Mouse (Mus musculus): Measurements from ENCODE around the gene Tusc2. TPM values are rescaled to one million over a fixed set of nuclear protein-coding genes. Genes with fewer than 3 reads are reported as not detected.

The Tusc2 gene
- polyA plus RNA-seq, 1 experiment, result 23.5 TPM

DNA sequence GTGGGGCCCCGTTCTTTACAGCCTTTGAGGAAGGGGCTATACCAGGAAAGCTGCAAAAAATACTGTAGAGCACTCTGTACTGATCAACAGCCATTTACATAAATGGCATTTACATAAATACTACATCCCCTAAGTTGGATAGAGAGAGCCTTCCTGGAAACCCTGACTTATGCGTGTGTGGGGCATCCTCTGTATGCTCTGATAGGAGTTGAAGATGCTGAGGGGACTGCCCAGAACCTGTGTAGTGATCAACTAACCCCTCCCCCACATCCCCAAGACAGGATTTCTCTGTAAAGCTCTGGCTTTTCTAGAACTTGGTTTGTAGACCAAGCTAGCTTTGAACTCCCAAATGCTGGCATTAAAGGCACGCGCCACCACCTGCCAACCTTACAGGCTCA is 46.4 kb downstream of the Tusc2 start:
- Histone ChIP-seq H3K36me3 (ENCODE audit: control insufficient read depth, insufficient read depth, low read length, poor library complexity, severe bottlenecking) (0 out of 2 replicates have a peak, but pooled peaks cover 2% of the 10 kb centered on the region), H3K9me3 (replicated peaks; ENCODE audit: control insufficient read depth, insufficient read depth, low read length, poor library complexity, severe bottlenecking) (no peaks in the 10 kb centered on the region), H3K9ac (ENCODE audit: low read depth, poor library complexity, severe bottlenecking) (0 out of 2 replicates have a peak overlapping the region, but pooled peaks have one; percentile 15), H3K27me3 (ENCODE audit: control insufficient read depth, insufficient read depth, low read length, poor library complexity, severe bottlenecking) (no peaks in the 10 kb centered on the region), H3K27ac (ENCODE audit: insufficient read depth, low read length) (no peak overlapping the region), H3K4me1 (ENCODE audit: control insufficient read depth, insufficient read depth, low read length) (peaks cover 12% of the 10 kb centered on the region), H3K4me3 (ENCODE audit: low read depth, low read length) (no peak overlapping the region)
- TF ChIP-seq CTCF (IDR thresholded peaks at IDR 0.05; ENCODE audit: low read depth, low read length), result no peak
- no peak for TF ChIP-seq EP300 (IDR thresholded peaks at IDR 0.05; ENCODE audit: insufficient read depth, low read depth, low read length)
- no peak for TF ChIP-seq POLR2A (IDR thresholded peaks at IDR 0.05; ENCODE audit: insufficient read depth, low read length)

DNA sequence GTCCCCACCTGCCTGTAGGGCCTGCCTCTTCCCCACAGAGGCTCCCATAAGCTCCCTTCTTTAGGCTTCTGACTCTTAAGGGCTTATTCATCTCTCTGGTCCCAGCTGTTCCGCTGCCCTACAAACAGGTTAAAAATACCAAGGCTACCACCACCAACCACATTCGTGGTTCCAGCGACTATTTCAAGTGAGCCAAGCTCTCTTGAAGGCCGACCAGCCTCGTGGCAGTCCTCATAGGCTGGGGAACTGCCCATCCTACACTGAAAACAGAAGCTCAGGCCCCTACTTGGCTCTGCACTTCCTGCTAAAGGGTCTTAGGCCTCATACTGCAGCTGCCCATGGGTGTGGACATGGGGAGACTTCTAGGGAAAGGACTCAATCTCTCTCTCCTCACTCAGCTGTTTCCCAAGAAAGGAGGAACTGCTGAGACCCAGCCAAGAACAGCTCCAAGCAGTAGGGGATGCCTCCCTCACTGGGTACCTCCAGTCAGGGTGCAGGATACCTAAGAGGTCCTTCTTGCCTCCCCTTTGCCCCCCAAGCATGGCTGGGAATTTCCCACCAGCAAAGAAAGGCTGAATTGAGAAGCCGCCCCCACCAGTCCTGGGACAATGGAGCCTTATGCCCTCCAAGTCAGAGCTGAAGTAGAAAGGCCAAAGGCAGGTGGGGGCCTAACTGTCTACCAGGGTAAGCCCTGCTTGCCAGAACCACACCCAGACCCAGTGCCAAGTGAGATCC is 48.6 kb downstream of the Tusc2 start:
- Histone ChIP-seq H3K27me3 (ENCODE audit: control insufficient read depth, insufficient read depth, low read length, poor library complexity, severe bottlenecking) (no peaks in the 10 kb centered on the region), H3K36me3 (ENCODE audit: control insufficient read depth, insufficient read depth, low read length, poor library complexity, severe bottlenecking) (peaks cover 23% of the 10 kb centered on the region), H3K9me3 (replicated peaks; ENCODE audit: control insufficient read depth, insufficient read depth, low read length, poor library complexity, severe bottlenecking) (no peaks in the 10 kb centered on the region), H3K27ac (ENCODE audit: insufficient read depth, low read length) (no peak overlapping the region), H3K9ac (ENCODE audit: low read depth, poor library complexity, severe bottlenecking) (peak overlapping the region; percentile 59), H3K4me3 (ENCODE audit: low read depth, low read length) (peak overlapping the region; percentile 63), H3K4me1 (ENCODE audit: control insufficient read depth, insufficient read depth, low read length) (peaks cover 8% of the 10 kb centered on the region)
- TF ChIP-seq CTCF (IDR thresholded peaks at IDR 0.05; ENCODE audit: low read depth, low read length) (no peak), POLR2A (IDR thresholded peaks at IDR 0.05; ENCODE audit: insufficient read depth, low read length) (no peak), EP300 (IDR thresholded peaks at IDR 0.05; ENCODE audit: insufficient read depth, low read depth, low read length) (no peak)

DNA sequence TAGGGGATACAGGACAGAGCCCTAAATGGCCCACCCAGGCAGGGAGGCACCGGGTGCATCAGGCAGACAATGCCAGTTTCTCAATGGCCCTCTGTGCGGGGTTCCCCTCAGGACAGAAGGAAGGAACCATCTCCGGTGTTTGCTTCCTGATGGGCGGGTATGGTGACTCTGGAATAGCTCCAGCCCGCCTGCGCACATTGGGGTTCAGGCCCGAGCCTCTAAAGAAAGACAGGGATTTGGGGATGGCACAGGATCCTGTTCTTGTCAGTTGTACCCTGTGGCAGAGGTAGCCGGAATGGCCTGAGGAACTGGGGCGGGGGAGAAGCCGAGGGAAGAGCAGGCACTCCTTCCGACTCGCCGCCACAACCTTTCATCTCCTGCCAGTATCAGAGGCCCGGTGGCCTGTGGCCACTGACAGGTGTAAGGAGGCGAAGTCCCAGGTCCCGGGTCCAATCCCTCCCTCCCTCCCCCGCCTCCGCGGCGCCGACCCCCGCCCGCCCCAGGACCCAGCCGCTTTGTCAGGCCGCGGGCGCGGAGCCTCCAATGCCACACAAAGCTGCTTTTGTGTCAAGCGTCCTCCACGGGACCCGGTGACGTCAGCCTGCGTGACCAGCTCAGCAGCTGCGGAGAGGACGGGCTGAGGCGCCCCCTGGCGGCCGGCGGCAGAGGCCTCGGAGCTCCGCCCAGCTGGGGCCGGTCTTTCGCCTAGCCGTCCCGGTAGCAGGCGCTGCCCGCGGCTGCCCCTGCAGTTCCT is 49.3 kb downstream of the Tusc2 start:
- Histone ChIP-seq H3K27me3 (ENCODE audit: control insufficient read depth, insufficient read depth, low read length, poor library complexity, severe bottlenecking) (no peaks in the 10 kb centered on the region), H3K9me3 (replicated peaks; ENCODE audit: control insufficient read depth, insufficient read depth, low read length, poor library complexity, severe bottlenecking) (no peaks in the 10 kb centered on the region), H3K4me1 (ENCODE audit: control insufficient read depth, insufficient read depth, low read length) (peaks cover 6% of the 10 kb centered on the region), H3K9ac (ENCODE audit: low read depth, poor library complexity, severe bottlenecking) (peak overlapping the region; percentile 59), H3K27ac (ENCODE audit: insufficient read depth, low read length) (no peak overlapping the region), H3K4me3 (ENCODE audit: low read depth, low read length) (peak overlapping the region; percentile 63), H3K36me3 (ENCODE audit: control insufficient read depth, insufficient read depth, low read length, poor library complexity, severe bottlenecking) (peaks cover 23% of the 10 kb centered on the region)
- TF ChIP-seq POLR2A (IDR thresholded peaks at IDR 0.05; ENCODE audit: insufficient read depth, low read length), result no peak
- peak; percentile 66 for TF ChIP-seq EP300 (IDR thresholded peaks at IDR 0.05; ENCODE audit: insufficient read depth, low read depth, low read length)
- TF ChIP-seq CTCF (IDR thresholded peaks at IDR 0.05; ENCODE audit: low read depth, low read length), result peak; percentile 83

DNA sequence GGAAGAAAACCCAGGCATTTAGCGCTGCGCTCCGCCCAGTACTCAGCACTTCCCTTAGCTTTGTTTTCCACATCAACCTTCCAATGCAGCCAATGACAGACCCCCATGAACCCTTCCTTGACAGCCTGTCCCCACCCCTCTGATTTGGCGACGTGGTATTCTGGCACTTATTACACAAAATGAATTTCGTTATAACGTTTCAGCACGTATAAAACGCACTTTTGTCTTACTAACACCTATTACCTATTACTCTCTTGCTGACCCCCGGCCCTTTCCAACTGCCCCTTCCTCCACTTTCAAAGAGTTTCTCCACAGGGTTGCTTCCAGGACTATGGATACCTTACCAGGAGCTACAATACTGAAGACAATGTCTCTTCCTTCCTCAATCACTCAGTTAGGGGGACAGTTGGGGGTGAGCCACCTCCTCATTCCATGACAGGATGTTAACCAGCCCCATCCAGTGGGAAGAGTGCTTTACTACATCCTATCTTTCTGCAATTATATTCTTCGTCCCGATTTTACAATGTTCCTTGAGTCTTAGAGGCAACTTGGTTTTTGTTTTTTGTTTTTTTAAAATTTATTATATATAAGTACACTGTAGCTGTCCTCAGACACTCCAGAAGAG is 50.0 kb downstream of the Tusc2 start:
- no peaks in the 10 kb centered on the region for H3K27me3 ChIP-seq (ENCODE audit: control insufficient read depth, insufficient read depth, low read length, poor library complexity, severe bottlenecking)
- H3K9me3 ChIP-seq (replicated peaks; ENCODE audit: control insufficient read depth, insufficient read depth, low read length, poor library complexity, severe bottlenecking), result no peaks in the 10 kb centered on the region
- peak overlapping the region; percentile 47 for H3K4me3 ChIP-seq (ENCODE audit: low read depth, low read length)
- peaks cover 6% of the 10 kb centered on the region for H3K4me1 ChIP-seq (ENCODE audit: control insufficient read depth, insufficient read depth, low read length)
- peaks cover 23% of the 10 kb centered on the region for H3K36me3 ChIP-seq (ENCODE audit: control insufficient read depth, insufficient read depth, low read length, poor library complexity, severe bottlenecking)
- TF ChIP-seq EP300 (IDR thresholded peaks at IDR 0.05; ENCODE audit: insufficient read depth, low read depth, low read length) (no peak), CTCF (IDR thresholded peaks at IDR 0.05; ENCODE audit: low read depth, low read length) (no peak), POLR2A (IDR thresholded peaks at IDR 0.05; ENCODE audit: insufficient read depth, low read length) (no peak)
- no peak overlapping the region for H3K9ac ChIP-seq (ENCODE audit: low read depth, poor library complexity, severe bottlenecking)
- peak overlapping the region; percentile 57; the same call in 1 of the 2 replicates for H3K27ac ChIP-seq (ENCODE audit: insufficient read depth, low read length)

DNA sequence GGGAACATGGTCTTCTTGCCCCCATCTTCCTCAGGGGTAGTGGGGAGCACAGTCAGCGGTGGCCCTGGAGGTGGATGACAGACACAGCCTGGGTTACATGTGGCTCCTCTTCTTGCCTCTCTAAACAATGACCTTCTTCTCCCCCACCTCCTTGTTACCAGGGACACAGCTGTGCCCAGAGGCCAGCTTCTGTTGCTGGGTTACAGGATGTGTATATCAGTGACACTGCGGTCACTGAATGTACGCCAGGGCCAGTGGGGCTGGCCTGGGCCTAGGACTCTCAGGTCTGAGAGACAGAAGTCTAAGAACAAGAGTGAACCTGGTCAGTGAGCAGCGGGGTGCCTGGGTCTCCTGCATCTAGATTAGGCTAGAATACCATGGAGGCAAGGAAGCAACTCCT is 52.0 kb downstream of the Tusc2 start:
- TF ChIP-seq EP300 (IDR thresholded peaks at IDR 0.05; ENCODE audit: insufficient read depth, low read depth, low read length) (no peak), POLR2A (IDR thresholded peaks at IDR 0.05; ENCODE audit: insufficient read depth, low read length) (no peak), CTCF (IDR thresholded peaks at IDR 0.05; ENCODE audit: low read depth, low read length) (no peak)
- no peaks in the 10 kb centered on the region for H3K9me3 ChIP-seq (replicated peaks; ENCODE audit: control insufficient read depth, insufficient read depth, low read length, poor library complexity, severe bottlenecking)
- no peak overlapping the region for H3K4me3 ChIP-seq (ENCODE audit: low read depth, low read length)
- no peak overlapping the region for H3K27ac ChIP-seq (ENCODE audit: insufficient read depth, low read length)
- no peaks in the 10 kb centered on the region for H3K4me1 ChIP-seq (ENCODE audit: control insufficient read depth, insufficient read depth, low read length)
- peaks cover 23% of the 10 kb centered on the region for H3K36me3 ChIP-seq (ENCODE audit: control insufficient read depth, insufficient read depth, low read length, poor library complexity, severe bottlenecking)
- no peak overlapping the region for H3K9ac ChIP-seq (ENCODE audit: low read depth, poor library complexity, severe bottlenecking)
- no peaks in the 10 kb centered on the region for H3K27me3 ChIP-seq (ENCODE audit: control insufficient read depth, insufficient read depth, low read length, poor library complexity, severe bottlenecking)

Other genes starting within 250 kb of the Tusc2 start
- gene Hemk1, start 224.9 kb upstream of the Tusc2 start, polyA plus RNA-seq (2011; ENCODE audit: insufficient read depth, insufficient read length, low read depth, missing spikeins), result 8.1 and 11.0 TPM in 2 replicates
- 0.30 and 0.43 TPM in 2 replicates for gene 6430571L13Rik, start 222.7 kb upstream of the Tusc2 start, polyA plus RNA-seq (2011; ENCODE audit: insufficient read depth, insufficient read length, low read depth, missing spikeins)
- gene Cacna2d2, start 163.6 kb upstream of the Tusc2 start, polyA plus RNA-seq (2011; ENCODE audit: insufficient read depth, insufficient read length, low read depth, missing spikeins), result 3.2 and 3.9 TPM in 2 replicates
- gene Tmem115, start 29.3 kb upstream of the Tusc2 start, polyA plus RNA-seq (2011; ENCODE audit: insufficient read depth, insufficient read length, low read depth, missing spikeins), result 10.7 and 11.6 TPM in 2 replicates
- gene Cyb561d2, start 21.1 kb upstream of the Tusc2 start, polyA plus RNA-seq (2011; ENCODE audit: insufficient read depth, insufficient read length, low read depth, missing spikeins), result 7.7 and 9.2 TPM in 2 replicates
- 32.3 and 32.7 TPM in 2 replicates for gene Nprl2, start 21.0 kb upstream of the Tusc2 start, polyA plus RNA-seq (2011; ENCODE audit: insufficient read depth, insufficient read length, low read depth, missing spikeins)
- gene Zmynd10, start 16.0 kb upstream of the Tusc2 start, polyA plus RNA-seq (2011; ENCODE audit: insufficient read depth, insufficient read length, low read depth, missing spikeins), result not detected in 2 replicates
- 23.7 and 24.8 TPM in 2 replicates for gene Rassf1, start 11.7 kb upstream of the Tusc2 start, polyA plus RNA-seq (2011; ENCODE audit: insufficient read depth, insufficient read length, low read depth, missing spikeins)
- gene Hyal2, start 4.7 kb downstream of the Tusc2 start, polyA plus RNA-seq (2011; ENCODE audit: insufficient read depth, insufficient read length, low read depth, missing spikeins), result 38.4 and 38.7 TPM in 2 replicates
- gene Hyal1, start 13.7 kb downstream of the Tusc2 start, polyA plus RNA-seq (2011; ENCODE audit: insufficient read depth, insufficient read length, low read depth, missing spikeins), result 25.8 and 29.7 TPM in 2 replicates
- gene Naa80, start 15.6 kb downstream of the Tusc2 start, polyA plus RNA-seq (2011; ENCODE audit: insufficient read depth, insufficient read length, low read depth, missing spikeins), result 18.6 and 21.1 TPM in 2 replicates
- 1.0 and 2.1 TPM in 2 replicates for gene Hyal3, start 17.6 kb downstream of the Tusc2 start, polyA plus RNA-seq (2011; ENCODE audit: insufficient read depth, insufficient read length, low read depth, missing spikeins)
- 43.8 and 45.3 TPM in 2 replicates for gene Ifrd2, start 24.4 kb downstream of the Tusc2 start, polyA plus RNA-seq (2011; ENCODE audit: insufficient read depth, insufficient read length, low read depth, missing spikeins)
- gene Sema3b, start 46.0 kb downstream of the Tusc2 start, polyA plus RNA-seq (2011; ENCODE audit: insufficient read depth, insufficient read length, low read depth, missing spikeins), result 15.4 and 16.5 TPM in 2 replicates
- gene Gnai2, start 72.1 kb downstream of the Tusc2 start, polyA plus RNA-seq (2011; ENCODE audit: insufficient read depth, insufficient read length, low read depth, missing spikeins), result 266 and 284 TPM in 2 replicates
- 8.1 and 13.3 TPM in 2 replicates for gene Slc38a3, start 106.3 kb downstream of the Tusc2 start, polyA plus RNA-seq (2011; ENCODE audit: insufficient read depth, insufficient read length, low read depth, missing spikeins)
- 1.5 TPM in 1 of 2 replicates, not detected in the other for gene Gnat1, start 116.5 kb downstream of the Tusc2 start, polyA plus RNA-seq (2011; ENCODE audit: insufficient read depth, insufficient read length, low read depth, missing spikeins)
- gene Sema3f, start 147.2 kb downstream of the Tusc2 start, polyA plus RNA-seq (2011; ENCODE audit: insufficient read depth, insufficient read length, low read depth, missing spikeins), result 12.3 and 19.0 TPM in 2 replicates
- 143 and 146 TPM in 2 replicates for gene Rbm5, start 207.7 kb downstream of the Tusc2 start, polyA plus RNA-seq (2011; ENCODE audit: insufficient read depth, insufficient read length, low read depth, missing spikeins)